Mouse (Mus musculus) A20 (cell line): Measurements from ENCODE around the gene Sycn.
A peak's percentile ranks its signal among the peaks of the same experiment; 100 is the strongest.
"Not testable (repeated sequence)": the region's sequence is repeated elsewhere in the genome, so short reads cannot be mapped to it uniquely, and the experiment has no call there.

ENCODE experiments used
- DNase-seq: peaks from one replicate; pipeline ENCODE4 v3.0.0-alpha.2; 2011; ENCODE audit warnings: low read depth, low spot score

Gene Sycn

DNA sequence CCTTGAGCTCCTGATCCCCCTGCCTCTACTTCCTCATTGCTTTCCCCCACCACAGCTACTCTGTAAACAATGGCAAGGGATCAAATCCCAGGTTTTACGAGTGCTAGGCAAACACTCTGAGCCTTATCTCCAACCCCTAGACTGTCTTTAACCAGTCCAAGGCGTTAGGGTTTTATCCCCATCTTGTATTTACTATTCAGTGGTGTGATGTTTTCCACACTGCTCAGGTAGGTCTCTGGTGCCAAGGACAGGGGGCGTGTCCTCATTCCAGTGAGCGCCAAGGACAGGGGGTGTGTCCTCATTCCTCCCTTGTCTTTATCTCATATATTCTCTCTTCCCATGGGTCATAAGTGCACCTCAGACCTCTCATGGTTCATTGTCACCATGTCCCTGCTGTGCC lies at the start of gene Sycn:
TSS of gene Sycn (plus strand) at position 360 of the 400 bp plus-strand sequence.
- no peak for DNase-seq

DNA sequence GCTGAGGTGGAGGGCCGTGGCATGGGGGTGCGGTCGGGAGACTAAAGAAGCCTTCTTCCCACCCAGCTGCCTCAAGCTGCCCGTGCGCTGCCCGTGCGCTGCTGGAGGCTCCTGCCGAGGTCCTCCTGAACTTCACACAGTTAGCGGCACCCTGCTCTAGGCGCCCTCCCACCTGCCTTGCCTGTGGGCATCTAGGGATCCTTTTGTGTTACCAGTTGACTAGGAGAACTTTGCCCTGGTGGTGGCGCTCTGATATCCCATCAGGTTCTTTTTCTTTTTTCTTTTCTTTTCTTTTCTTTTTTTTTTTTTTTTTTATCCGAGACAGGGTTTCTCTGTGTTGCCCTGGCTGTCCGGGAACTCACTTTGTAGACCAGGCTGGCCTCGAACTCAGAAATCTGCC lies 49.8 kb upstream of the Sycn start:
- no peak for DNase-seq

GRCm38 (mm10) chr7:28492310-28492709 lies 48.4 kb upstream of the Sycn start:
- DNase-seq, result no peak

- DNase-seq, result no peak
Observed at GRCm38 (mm10) chr7:28495426-28495825, 45.3 kb upstream of the Sycn start.

GRCm38 (mm10) chr7:28505585-28505984 lies 35.1 kb upstream of the Sycn start:
- peak; percentile 22 for DNase-seq

DNA sequence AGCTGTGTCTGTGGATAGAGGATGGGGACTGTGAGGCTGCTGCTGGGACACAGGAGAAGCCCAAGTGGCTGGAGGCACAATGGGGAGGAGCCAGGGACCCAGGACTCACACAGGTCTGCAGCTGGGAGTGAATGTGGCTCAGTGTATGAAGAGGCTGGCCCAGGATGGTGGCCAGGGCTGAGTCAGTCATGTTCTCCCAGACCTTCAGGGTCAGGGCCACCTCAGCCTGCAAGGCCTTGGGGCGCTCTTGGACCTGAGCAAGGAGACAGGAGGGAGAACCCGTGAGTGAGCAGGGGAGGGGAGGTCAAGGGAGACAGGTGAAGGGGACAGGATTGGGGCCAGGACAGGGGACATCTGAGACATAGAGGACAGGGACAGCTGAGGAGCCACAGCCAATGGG lies 31.6 kb upstream of the Sycn start:
- not testable (repeated sequence) for DNase-seq

DNA sequence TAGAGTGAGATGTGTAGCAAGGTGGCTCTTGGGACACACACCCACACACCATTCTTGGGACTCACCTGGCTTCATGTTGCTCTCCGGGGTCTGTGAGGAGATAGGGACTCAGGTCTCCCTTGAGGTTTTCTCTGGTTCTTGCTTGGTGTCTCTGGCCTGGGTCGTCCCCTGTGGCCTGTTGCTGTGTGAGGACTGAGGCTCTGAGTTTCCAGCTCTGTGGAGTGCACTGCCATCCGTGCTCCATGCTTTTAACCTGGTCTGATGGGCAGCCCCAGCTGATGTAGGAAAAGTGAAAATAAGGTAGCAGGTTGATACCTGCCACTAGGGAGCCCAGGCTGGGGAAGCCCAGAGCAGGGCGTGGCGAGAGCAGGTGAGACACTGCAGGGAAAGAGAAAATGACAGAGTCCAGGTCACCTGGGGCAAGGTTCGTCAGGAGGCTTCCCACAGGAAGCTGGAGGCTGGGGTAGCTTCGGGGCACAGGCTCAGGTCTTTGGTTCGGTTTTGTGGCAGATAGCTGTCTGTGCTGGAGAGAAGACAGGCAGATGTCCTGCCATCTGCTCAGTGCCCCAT lies 30.2 kb upstream of the Sycn start, which contains the start of gene Ifnl2:
TSS of gene Ifnl2 (minus strand) at position 51 of the 570 bp plus-strand sequence.
- not testable (repeated sequence) for DNase-seq

- no peak for DNase-seq
Observed at GRCm38 (mm10) chr7:28511441-28511840, 29.2 kb upstream of the Sycn start.

- not testable (repeated sequence) for DNase-seq
Observed at GRCm38 (mm10) chr7:28522536-28522935, 18.1 kb upstream of the Sycn start, which contains the start of gene Ifnl3. TSS of gene Ifnl3 (plus strand) at chr7:28522836.

DNA sequence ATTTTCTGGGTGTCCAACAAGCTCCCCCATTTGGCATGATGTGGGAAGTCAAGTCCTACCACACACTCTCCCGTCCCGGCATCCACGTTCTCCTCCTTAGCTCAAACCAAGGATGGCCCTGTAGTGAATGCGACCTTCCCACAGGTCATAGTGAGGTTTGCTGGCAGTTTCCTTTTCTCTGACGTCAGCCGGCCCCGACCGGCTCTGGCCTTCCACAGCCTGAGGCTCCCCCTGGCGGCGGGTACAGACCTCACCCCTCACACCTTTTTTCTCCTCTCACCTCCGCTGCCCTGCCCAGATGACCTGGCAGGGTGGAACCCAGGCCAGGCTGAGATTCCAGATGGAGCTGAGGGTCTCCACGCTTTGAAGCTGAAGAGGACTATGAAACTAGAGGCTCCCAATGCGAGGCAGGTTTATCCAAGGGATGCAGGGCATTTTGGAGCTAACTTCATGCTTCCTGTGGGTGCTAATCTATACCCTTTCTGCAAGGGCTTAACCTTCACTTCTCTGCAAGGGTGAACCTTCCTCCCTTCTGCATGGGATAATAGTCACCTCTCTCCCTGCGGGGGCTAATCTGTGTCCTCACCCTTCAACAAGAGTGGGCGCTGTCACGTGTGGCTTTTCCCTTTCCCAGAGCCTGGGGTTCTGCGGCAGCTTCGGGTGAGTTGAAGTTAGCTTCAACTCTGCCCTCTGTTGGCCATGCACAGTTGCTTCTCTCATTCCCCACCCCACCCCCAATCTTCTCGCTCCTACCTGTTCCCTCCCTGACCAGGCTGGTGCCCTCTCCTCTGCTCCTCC lies 12.6 kb upstream of the Sycn start:
- peak; percentile 86 for DNase-seq

GRCm38 (mm10) chr7:28532005-28532404 lies 8.7 kb upstream of the Sycn start:
- no peak for DNase-seq

DNA sequence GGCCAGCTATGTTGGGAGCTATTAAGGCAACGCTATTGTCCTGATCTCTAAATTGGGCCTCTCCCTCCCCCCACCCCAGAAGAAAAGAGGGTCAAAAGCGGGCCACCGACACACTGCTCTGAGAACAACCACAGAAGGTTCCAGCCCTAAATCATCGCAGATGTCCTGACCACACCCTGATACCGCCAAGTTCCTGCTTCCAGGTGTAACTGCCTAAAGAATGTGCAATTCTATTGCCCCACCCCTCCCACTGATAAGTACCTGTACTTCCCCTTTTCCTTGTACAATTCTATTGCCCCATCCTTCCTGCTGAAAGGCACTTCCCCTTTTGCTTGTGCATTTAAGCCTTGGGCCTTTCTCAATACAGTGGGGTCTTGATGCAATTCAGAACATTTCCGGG lies 1.8 kb upstream of the Sycn start:
- not testable (repeated sequence) for DNase-seq

DNA sequence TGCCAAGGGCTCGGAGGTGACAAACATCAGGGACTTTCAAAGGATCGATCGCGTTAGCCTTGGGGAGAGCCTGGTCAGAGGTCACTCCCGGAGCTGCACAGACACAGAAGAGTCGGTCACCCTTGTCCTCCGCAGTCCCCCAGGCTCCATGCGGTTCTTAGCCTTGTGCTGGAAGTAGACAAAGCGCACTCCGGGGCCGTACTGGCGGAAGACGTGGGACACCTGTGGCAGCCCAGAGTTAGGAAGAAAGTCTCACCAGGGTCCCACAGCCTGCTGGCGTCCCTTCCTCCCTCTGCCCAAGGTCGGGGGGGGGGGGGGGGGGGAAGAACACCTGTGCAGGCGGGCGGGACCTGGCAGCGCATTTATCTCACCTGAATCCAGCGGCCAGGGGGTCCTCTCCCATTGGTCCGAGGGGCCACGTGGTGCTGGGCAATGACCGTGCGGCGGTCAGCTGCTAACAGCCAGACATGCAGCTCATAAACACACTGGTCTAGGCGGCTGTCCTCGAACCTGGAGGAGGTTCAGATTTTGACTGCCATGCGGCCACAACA lies 3.4 kb downstream of the Sycn start:
- no peak for DNase-seq

DNA sequence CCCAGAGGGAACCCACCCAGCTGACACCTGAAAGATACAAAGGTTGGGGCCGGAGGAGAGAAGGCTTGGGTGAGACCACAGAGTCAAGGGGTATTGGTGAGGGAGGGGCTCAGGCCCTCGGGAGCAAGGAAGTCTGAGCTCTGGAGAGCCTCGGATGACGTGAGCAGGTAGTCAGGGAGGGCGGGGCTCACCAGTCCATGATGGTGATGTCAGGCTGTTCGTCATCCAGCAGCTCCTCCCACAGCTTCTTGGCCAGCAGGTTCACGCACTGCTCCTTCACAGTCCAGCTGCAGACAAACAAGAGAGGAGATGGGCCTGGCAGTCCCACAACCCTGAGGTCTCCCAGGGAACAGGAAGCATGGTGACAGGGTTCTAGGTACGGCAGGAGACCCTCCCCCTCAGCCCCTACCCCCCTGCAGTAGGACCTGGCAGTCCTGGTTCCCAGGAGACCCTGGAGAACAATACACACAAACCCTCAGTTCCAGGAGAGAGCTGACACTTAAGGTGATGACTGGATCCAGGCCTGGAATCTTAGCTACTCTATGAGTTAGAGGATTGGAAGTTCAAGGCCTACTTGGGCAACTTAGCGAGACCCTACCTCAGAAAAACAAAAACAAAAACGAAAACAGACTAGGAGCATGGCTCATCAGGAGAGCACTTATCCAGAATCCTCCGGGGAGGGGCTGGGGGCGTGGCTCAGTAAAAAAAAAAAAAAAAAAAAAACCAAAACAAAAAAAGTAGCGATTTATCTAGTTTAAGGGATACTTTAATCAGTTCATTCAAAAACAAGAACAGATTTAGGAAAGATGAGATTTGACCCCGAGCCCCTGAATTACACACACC lies 4.6 kb downstream of the Sycn start:
- no peak for DNase-seq

- no peak for DNase-seq
Observed at GRCm38 (mm10) chr7:28545891-28546210, 5.2 kb downstream of the Sycn start.

GRCm38 (mm10) chr7:28546649-28547048 lies 6.0 kb downstream of the Sycn start:
- DNase-seq, result no peak

- no peak for DNase-seq
Observed at GRCm38 (mm10) chr7:28547154-28547553, 6.5 kb downstream of the Sycn start, which contains the start of gene Nccrp1. TSS of gene Nccrp1 (minus strand) at chr7:28547254.

GRCm38 (mm10) chr7:28547628-28548027 lies 6.9 kb downstream of the Sycn start:
- DNase-seq, result peak; percentile 15

- DNase-seq, result no peak
Observed at GRCm38 (mm10) chr7:28553076-28553475, 12.4 kb downstream of the Sycn start.

DNA sequence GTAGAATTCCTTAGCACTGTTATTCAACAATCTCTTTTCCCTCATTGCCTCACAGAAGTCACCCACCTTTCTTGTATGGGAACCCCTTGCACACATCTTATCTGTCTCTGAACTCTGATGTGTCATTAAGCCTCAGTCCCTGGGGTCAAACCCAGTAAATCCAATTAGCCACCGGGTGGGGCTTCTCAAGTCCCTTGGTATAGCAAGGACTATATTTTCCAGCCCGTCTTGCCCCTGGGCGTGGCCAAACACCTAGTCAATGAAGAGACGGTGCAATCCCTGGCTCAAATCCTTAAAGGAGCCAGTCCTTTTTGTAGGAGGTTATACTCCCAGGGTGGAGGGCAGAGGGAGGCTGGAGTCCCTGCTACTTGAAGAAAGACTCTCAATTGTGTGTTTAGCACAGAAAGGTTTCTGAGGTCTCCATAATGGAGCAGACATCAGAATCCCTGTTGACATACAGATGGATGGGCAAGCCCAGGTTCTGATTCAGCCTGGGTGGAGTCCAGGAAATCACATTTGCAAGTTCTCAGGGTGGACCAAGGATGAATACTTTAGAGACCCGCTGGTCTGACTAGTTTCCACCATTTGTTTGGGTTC lies 15.4 kb downstream of the Sycn start:
- no peak for DNase-seq

DNA sequence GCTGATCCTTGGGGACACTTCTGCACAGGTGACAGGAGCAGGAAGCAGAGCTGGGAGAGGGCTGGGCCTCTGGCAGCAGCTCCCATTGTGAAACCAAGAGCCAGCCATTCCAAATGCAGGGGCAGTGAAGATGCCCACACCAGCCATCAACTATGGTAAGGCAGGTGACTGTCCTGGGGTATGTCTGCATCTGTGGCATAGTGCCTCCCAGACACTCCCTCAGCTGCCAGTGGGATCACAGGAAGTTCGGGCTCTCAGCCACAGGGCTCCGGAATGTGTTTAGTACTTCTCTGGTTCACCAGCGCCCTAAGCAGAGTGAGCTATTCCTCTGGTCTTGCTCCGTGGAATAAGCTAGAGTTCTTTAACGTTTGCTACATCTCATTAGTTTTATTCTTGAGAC lies 16.4 kb downstream of the Sycn start:
- DNase-seq, result no peak

- DNase-seq, result no peak
Observed at GRCm38 (mm10) chr7:28557708-28558107, 17.0 kb downstream of the Sycn start.
